Mouse (Mus musculus) granulocyte monocyte progenitor cell, adult 5-6 weeks (primary cell): ENCODE measurements around the gene Pappa. TPM values are rescaled to one million over a fixed set of nuclear protein-coding genes. Genes with fewer than 3 reads are reported as not detected.

Experiments used
- ATAC-seq: replicated peaks from 2 replicates; pipeline ENCODE4 v1.8.0; 2016; ENCODE audit warnings: mild to moderate bottlenecking, moderate TSS enrichment, inconsistent platforms; ENCODE audit not compliant: poor library complexity, severe bottlenecking
- total RNA-seq, 2 experiments: library from RNA; stranded (forward) in 1 of 2; stranded (reverse) in 1 of 2; fragments of 200-712, 200-1000 nt in 1 of 2; fragments of >200 nt in 1 of 2; fragmentation: Nextera tagmentation in 1 of 2; gene quantifications; 2 replicates each; pipeline ENCODE4 v1.2.3; 2014 to 2017

Pappa gene
- not detected in 2 replicates for total RNA-seq (2014; fragmentation: Nextera tagmentation)
- total RNA-seq (2017), result not detected in 2 replicates

GRCm38 (mm10) chr4:65123741-65124224 is at the start of gene Pappa:
Gene Pappa, plus strand, starts transcription at chr4:65124174.
- no peak for ATAC-seq

- ATAC-seq, result no peak
Observed at GRCm38 (mm10) chr4:65077906-65078615, 45.9 kb upstream of the Pappa start.

- ATAC-seq, result no peak
Observed at GRCm38 (mm10) chr4:65086864-65087263, 37.1 kb upstream of the Pappa start.

- no peak for ATAC-seq
Observed at GRCm38 (mm10) chr4:65087592-65087991, 36.4 kb upstream of the Pappa start.

DNA sequence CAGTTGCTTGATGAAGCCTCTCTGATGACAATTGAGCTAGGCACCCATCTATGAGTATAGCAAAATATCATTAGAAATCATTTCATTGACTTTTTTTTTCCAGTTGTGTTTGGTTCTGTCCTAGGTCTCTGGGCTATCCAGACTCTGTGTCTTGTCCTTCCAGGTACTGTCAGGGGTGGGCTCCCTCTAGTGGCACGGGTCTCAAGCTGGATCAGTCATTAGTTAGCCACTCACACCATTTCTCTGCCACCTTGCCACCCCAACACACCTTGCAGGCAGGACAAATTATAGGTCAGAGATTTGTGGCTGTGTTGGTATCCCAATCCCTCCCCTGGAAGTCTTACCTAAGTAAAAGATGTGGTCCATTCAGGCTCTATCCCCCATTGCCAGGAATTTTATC is 31.8 kb upstream of the Pappa start:
- no peak for ATAC-seq

GRCm38 (mm10) chr4:65120329-65120728 is 3.6 kb upstream of the Pappa start:
- ATAC-seq, result no peak

DNA sequence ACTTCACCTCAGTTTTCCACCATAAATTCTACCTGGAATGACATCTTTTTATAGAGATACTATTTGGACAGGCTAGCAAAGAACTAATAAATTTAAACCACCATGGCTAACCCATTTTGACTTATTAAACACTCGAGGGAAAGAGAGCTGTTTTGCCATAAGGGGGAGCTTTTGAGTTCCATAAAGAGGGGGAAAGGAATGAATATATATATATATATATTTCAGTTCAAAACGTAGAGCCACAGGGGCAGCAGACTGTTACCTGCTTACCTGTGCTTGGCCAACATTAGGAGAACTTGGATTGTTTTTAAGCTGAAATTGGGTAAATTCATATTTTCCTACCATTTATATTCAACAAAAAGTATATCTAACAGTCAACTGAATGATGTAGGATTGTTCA is 1.1 kb upstream of the Pappa start:
- no peak for ATAC-seq

- ATAC-seq, result 0 out of 2 replicates have a peak, but pooled peaks have one; percentile 14
Observed at GRCm38 (mm10) chr4:65124369-65125151, 586 bp downstream of the Pappa start.

DNA sequence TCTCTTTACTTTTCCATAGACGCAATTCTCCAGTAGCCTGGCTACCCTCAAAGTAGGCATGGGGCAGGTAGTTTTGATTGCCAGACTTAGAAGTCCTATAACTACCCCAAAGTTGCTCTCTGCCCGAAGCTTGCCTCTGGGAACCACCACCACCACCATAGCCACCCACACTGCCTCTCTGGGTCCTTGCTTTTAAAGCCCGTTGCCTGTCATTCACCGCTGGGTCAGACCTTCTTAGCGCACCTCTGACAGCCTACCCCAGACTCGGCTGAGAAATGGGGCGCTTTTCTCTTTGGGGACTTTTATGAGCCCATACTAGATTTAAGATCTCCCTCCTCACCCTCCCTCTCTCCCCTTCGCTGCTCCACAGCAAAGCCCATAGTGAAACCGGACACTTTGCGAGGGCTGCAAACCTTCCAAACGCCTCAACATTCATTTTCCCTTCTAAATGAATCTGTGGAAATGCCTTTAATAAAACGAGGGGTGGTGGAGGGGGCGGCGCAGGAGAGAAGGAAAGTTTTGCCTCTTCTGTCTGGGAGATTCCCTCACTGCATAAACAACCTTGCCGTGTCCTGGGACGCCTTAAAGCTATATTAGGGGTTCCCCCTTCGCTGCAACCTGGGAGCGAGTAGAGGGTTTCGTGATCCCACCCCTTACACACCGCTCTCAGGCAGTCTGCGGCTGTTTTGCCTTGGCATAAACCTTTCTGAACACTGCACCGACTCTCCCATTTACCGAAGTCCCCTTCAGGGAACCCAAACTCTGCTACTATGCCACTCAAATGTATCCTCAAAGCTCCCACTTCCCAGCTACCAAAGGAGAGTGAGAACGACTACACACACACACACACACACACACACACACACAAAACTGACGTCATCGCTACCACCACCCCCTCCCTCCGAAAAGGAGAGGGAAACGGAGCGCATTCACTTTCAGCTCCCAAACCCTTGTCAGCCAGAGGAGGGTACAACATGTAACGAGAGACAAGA is 1.7 kb downstream of the Pappa start:
- ATAC-seq, result peak; percentile 53; the same call in 1 of the 2 replicates

DNA sequence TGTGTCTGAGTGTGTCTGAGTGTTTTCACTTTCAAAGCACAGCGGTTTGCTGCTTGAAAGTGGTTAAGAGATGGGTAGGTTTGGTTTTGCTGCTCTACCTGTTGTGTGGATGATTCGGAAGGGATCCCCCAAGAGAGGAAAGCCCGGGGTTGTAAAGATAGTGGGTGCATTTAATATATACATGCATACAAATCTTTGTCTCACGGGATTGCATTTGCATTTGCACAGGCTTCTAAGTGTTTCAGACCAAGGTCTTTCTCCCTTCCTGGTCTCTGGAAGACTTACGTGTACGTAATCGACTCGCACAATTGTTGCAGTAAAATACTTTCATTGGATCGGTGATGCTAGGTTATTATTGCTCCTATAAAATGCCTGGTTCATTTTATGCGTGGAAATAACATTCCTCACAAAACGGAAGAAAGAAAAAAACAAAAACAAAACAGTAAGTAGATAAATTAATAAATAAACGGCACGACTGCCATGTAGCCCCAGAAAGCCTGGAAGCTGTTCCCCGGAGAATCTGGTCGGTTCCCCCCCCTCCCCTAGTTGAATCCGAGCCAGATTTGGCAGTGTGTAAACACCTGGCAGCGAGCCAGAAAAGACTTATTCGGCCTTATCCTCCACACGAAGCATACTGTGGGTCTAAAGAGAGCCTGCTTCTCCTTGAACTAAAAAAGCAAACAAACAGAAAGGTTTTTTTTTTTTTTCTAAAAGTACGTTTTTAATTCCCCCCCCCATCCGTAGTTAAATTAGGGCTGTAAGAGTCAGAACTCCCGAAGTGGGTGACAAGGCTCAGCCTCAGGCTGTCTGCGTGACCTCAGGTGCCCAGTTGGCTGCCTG is 2.7 kb downstream of the Pappa start:
- no peak for ATAC-seq

DNA sequence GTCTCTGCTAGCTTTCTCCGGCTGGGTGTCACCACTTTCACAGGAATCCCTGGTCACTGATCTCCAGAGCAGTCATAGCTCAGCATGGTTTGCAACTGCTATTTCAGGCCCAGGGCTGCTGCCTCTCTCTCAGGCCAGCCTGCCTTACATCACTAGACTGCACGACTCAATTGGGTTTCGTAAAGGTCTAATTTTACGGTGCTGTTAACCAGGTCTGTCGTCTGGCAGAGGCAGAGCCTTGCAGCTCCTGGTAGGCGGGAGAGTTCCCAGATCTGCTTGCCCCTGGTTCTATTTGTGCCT is 3.3 kb downstream of the Pappa start:
- ATAC-seq, result 0 out of 2 replicates have a peak, but pooled peaks have one; percentile 8

DNA sequence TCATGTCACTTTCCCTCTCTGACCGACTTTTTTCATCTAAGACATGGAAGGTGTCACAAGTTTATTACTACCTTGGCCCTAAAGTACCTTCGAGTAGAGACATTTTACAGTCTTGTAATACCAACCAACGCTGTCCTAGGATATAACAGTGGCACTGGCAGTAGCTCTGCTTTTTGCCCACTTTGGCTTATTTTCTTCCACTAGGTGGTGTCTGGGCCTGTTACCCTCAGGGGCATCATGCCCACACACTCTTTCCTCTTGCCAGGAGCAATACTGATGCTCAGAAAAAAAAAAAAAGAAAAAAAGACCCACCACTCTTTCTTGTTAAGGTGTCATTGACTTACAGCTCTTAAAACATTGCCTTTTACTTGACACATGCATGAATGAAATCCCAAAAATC is 8.7 kb downstream of the Pappa start:
- no peak for ATAC-seq

DNA sequence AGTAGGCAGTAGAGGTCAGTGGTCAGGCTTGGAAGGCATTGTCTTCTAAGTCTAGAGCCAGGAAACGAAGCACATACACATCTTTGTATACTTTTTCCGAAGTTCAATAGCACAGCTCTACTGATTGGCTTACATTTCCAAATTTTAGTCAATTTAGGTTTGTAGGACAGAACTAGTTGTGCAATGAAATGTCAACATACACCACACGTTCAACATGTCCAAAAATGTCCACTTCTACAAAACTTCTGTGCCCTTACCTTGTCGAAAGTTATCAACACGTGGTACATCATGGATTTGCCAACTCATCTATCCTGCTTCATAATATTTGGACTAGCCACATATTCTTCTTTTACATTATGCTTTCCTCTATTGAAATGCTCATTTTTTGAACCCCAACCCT is 10.4 kb downstream of the Pappa start:
- no peak for ATAC-seq

GRCm38 (mm10) chr4:65135109-65135508 is 11.1 kb downstream of the Pappa start:
- ATAC-seq, result peak; percentile 69

DNA sequence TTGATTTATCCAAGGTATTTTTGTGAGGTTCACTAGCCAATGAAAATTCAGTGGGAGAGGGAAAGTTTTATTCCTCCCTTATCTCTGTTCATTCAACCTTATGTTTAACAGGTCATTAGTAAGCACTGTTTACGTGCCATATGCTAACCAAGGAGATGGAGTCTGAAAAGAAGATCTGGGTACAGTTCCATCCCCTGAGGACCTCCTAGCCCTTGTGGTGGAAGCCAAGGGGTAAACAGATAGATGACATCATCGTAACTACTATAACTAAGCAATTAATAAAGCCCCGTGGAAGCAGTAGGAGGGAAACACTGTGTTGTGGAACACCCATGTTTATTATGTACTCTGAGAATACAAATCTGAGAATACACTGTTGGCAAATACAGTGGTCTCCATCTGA is 12.6 kb downstream of the Pappa start:
- no peak for ATAC-seq

- ATAC-seq, result no peak
Observed at GRCm38 (mm10) chr4:65146936-65147335, 23.0 kb downstream of the Pappa start.

DNA sequence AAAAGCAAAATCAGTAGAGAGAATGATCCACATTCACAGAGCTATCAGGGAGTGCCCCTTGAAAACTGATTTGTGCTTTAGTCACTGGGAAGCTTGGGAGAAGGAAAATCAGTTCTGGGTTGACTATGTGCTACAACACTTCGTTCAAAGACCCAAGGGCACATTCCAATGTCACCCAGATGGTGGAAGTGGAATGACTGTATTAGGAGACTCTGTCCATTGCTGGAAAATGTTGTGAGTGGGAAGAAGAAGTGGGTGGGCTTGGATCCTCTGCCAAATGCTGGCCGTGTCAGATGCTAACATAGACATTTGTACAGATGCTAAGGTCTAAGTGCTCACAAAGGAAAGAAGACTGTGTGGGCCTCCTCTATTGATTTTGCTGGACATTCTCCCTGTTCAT is 29.6 kb downstream of the Pappa start:
- no peak for ATAC-seq

DNA sequence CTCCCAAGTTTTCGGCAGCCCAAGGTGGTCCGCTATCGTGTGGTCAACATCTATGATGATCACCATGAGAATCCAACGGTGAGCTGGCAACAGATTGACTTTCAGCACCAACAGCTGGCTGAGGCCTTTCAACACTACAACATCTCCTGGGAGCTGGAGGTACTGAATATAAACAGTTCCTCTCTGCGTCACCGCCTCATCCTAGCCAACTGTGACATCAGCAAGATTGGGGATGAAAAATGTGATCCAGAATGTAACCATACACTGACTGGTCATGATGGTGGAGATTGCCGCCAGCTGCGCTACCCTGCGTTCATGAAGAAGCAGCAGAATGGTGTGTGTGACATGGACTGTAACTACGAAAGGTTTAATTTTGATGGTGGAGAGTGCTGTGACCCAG is 32.3 kb downstream of the Pappa start:
- no peak for ATAC-seq

GRCm38 (mm10) chr4:65158651-65159050 is 34.7 kb downstream of the Pappa start:
- ATAC-seq, result no peak

DNA sequence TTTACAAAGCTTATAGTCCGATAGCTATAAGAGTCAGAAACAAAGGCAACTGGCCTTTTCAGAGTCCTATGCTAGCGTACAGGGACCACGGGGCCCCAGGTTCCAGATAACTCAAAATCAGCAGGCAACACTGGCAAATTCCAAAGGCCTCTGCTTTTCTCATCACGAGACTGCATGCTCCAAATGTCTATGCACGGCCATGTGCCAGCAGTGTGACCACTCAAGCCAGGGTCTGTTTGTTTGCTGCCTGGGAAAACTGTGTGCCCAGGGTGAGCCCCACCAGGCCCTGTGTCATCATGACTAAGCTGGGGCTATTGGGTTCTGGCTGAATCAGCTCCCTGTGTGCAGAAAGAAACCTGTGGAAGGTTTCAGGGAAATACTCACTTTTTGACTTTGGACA is 35.5 kb downstream of the Pappa start:
- ATAC-seq, result no peak
